Mouse (Mus musculus): ENCODE measurements around the gene Tram2.

The Tram2 gene

GRCm38 (mm10) chr1:20969642-20970041 is 109.4 kb downstream of the Tram2 start:
- no peak for DNase-seq (ENCODE audit: low spot score)

GRCm38 (mm10) chr1:20954876-20955275 is 124.2 kb downstream of the Tram2 start:
- DNase-seq (ENCODE audit: low spot score) = no peak

DNA sequence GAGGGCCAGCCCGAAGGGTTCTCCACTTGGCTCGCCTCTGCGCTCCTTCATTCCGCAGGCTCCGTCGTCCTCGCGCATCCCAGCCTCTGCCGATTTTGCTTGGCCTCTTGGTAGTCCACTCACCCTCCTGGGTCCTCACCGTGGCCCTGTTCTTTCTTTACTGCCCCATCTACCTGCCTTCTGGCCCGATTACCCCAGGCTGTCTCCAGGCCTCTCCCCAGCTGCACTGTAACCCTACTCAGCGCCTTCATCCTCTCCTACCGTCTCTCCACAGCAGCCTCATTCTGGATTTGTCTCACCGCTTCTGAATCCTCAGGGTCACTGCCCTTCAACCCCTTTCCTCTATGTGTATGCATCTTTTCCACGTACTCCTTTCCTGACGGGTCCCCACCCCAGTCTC is 127.2 kb downstream of the Tram2 start:
- no peak for DNase-seq (ENCODE audit: low spot score)

- peak; percentile 87 for DNase-seq (ENCODE audit: low spot score)
Measured at GRCm38 (mm10) chr1:20951300-20951763, 127.7 kb downstream of the Tram2 start, which contains the start of gene Efhc1. Efhc1 (plus strand) TSS chr1:20951626.

Measured in urinary bladder, postnatal 25 days (tissue).